Mouse (Mus musculus) CD8-positive naive resting alpha-beta T cell, adult 2 months (primary cell): ENCODE measurements at regions not wholly inside any gene's neighbourhood (a gene's known extent, or its start where the extent isn't known, plus 50 kb on each side); places are given as distances from the start of the nearest gene placed in this dataset.
A peak's percentile ranks its signal among the peaks of the same experiment; 100 is the strongest.

ENCODE experiments used
- DNase-seq, 2 experiments: peaks; one replicate each; pipeline ENCODE4 v3.0.0; 2022; ENCODE audit warnings: low read depth in 2 of 2, low spot score in 2 of 2

GRCm38 (mm10) chr10:21218431-21218830 lies 57.6 kb upstream of the Myb start:
- no peak for DNase-seq

DNA sequence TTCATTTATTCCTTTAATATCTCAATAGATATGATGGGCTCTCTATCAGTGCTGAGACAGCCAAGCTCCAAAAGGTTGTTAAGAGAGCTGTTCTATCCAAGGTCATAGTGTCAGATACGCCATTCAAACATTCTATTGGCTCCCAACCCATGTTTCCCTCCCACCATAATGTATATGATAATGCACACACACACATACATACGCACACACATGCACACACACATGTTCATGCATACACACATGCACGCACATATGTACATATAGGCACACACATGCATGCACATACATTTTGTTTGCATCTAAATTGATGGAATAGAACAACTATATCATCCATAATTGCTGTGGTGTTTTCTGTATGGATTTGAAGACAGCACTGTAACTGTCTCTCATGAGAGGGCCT lies 60.0 kb upstream of the Myb start:
- DNase-seq: no peak

DNA sequence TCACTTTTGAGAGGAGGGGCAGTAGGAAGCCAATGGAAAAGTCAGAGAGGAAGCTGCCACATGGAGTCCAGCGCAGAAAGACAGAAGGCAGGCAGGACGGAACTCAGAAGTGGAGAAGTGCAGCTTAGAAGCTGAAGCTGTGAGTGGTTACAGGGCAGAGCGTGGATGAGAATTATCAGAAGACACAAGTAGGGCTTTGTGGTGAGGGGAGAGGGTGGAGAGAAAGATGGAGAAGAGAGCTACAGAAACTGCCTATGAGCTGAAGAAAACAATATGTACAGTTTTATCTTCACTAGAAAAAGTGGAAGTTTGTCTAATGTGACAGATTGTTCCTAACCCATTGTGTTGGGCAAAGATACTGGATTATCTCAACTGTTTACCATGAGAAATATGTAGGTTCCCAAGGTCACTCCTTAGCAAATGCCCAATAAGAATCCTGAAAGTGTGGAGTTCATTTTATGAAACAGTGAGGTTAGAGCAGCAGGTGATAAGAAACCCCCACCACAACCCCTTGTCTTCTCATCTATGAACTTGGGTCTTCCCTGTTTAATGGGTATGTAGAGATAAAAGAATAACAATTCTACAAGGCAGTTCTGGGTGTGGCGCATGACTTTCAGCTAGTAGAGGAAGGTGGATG lies 60.6 kb upstream of the Myb start:
- no peak for DNase-seq

GRCm38 (mm10) chr10:21222104-21223034 lies 61.6 kb upstream of the Myb start:
- DNase-seq: no peak

GRCm38 (mm10) chr10:21223104-21223910 lies 62.5 kb upstream of the Myb start:
- DNase-seq: no peak

DNA sequence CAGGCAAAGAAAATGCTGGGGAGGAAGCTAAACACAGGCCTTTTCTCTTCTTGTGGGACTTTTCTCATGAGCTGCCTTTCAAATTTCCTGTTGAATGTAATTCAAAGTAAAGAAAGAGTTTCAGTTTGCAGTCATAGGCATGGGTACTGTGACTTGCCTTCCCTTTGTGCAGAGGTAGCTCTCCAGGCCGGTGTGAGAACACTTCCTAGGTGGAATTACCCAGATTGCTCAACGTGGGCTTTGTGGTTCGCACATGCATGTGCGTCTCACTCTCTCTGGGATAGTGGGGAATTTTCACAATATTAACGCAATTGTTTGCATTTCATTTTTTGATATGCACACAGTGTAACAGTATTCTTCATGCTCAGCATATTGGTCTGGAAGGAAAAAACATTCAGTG lies 63.4 kb upstream of the Myb start:
- DNase-seq: no peak

DNA sequence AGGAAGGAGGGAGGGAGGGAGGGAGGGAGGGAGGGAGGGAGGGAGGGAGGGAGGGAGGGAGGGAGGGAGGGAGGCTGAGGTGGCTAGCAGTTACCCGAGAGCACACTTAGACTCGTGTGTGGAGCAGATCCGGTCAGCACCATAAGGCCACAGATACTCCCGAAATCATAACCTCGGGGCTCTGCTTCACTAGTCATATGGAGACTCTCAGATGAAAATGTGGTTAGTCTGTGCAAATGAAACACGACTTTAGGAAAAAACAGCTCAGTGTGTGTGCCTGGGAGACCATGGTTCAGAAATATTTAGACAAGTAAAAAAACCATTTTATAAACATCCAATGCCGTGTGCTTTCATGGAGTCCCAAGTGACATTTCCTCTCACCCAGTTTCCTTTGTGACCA lies 65.4 kb upstream of the Myb start:
- DNase-seq: no peak

DNA sequence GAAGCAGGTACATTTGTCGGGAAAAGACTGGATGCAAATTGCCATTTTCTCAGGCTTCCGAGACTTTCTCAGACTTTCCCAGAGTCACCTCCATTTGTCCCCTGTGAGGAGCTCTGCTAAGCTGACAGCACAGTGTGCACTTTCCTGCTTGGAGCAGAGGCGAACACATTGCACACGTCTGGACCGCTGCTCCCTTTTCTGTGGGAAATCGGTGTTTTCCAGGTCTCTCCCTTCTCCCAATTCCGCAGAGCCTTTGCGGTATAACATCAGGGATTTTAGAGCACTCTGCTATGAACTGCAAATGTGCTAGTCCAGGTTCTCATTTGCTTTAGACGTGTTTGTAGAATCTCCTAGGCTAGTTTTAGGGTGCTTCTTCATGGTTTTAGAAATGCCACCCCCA lies 67.0 kb upstream of the Myb start:
- DNase-seq: no peak

GRCm38 (mm10) chr10:21228557-21228956 lies 67.2 kb upstream of the Hbs1l start:
- no peak for DNase-seq

GRCm38 (mm10) chr10:21235172-21235571 lies 60.6 kb upstream of the Hbs1l start:
- peak; percentile 80 to 81 for DNase-seq

GRCm38 (mm10) chr10:21237000-21237399 lies 58.8 kb upstream of the Hbs1l start:
- DNase-seq: no peak

GRCm38 (mm10) chr10:21239451-21239850 lies 56.3 kb upstream of the Hbs1l start:
- DNase-seq: no peak

DNA sequence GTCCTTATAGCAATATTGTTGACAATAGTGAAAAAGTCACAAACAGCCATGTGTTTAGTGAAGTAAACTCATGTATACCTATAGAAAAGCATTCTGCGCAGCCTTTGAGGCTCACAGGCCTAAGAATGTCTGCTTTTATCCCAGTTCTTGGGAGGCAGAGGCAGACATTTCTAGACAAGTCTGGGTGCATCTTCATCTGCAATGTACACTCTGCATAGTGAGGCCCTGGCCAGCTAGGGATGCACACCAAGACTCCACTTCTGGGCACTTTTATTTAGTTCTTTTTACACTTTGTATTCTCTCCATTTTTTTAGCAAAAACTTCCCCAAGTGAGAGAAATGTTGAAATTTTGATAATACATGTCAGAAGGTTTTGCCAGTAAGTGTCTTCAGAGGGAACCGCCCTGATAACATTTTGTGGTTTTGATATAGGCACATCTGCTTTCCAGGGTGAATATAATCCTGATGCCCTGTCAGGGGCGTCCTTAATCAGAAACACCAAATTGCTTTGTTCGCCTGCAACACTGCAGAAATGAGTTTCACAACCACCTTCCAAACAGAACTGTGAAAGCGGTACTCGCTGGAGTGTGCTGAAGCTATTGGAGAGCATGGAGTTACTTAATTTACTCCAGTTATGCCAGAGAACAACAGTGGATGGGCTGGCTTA lies 54.1 kb upstream of the Hbs1l start:
- DNase-seq: no peak

DNA sequence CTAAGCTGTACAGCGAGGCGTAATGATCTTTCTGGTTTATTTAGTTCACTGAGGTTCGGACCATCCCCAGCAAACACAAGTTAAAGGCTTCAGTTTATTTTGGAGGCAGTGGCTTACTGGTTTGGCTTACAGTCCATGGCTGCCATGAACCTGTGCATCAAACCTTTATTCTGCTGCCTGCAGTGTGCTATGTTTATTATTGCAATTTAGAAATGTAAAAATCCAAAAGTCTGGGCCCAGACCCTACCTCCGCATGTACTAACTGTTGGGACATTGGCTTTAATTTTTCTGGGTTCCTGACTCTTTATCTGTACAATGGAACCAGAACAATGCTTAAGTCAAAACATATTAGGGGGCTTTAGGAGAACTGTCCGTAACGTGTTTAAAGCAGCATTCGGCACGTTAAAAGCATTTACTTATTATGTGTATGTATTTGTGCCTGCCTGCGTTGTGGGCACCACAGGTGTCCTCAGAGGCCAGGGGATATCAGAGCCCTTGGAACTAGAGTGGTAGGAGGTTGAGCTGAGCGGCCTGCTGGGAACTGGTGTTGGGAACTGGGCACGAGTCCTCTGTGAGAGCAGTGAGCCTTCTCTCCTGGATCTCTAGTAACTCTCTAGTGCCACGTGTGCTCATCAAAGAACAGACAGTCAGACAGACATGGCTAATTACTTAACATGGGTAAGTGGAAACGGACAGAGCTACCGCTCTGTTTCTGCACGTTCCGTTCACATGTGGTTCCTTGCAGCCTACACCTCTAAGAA lies 53.1 kb upstream of the Hbs1l start:
- no peak for DNase-seq

- DNase-seq: no peak
These were observed 50.8 kb upstream of the Hbs1l start for GRCm38 (mm10) chr10:21244849-21245453.

- no peak for DNase-seq
These were observed 50.2 kb upstream of the Hbs1l start for GRCm38 (mm10) chr10:21245558-21245957.
